Mouse (Mus musculus) heart, embryonic 11.5 days (tissue): ENCODE results near the gene Uap1l1. TPM values are rescaled to one million over a fixed set of nuclear protein-coding genes. Genes with fewer than 3 reads are reported as not detected.
"Not testable (repeated sequence)": the region's sequence is repeated elsewhere in the genome, so short reads cannot be mapped to it uniquely, and the experiment has no call there.

ENCODE experiments used
- ATAC-seq: fragments of 200-750 bp; cut with Nextera tagmentation; replicated peaks from 2 replicates; pipeline ENCODE4 v1.8.0; 2017; ENCODE audit warnings: moderate library complexity; ENCODE audit not compliant: insufficient number of reproducible peaks, low FRiP score, low TSS enrichment
- H3K27ac ChIP-seq: fragments of 300-500 bp; sonication (generic); 2 replicates; pipeline ENCODE4 v1.5.1; 2014; ENCODE audit warnings: mild to moderate bottlenecking, low read depth, low read length
- H3K27me3 ChIP-seq: fragments of 300-500 bp; sonication (generic); 2 replicates; pipeline ENCODE4 v1.6.1; 2014; ENCODE audit warnings: mild to moderate bottlenecking, low read length, mixed read lengths; ENCODE audit not compliant: control insufficient read depth, insufficient read depth
- H3K36me3 ChIP-seq: fragments of 300-500 bp; sonication (generic); 2 replicates; pipeline ENCODE4 v1.6.1; 2014; ENCODE audit warnings: mild to moderate bottlenecking, low read length, moderate library complexity, mixed read lengths; ENCODE audit not compliant: control insufficient read depth, insufficient read depth
- H3K4me1 ChIP-seq: fragments of 300-500 bp; sonication (generic); 2 replicates; pipeline ENCODE4 v1.6.1; 2014; ENCODE audit warnings: low read length; ENCODE audit not compliant: control insufficient read depth, insufficient read depth
- H3K4me2 ChIP-seq: fragments of 300-500 bp; sonication (generic); 2 replicates; pipeline ENCODE4 v1.6.1; 2014; ENCODE audit warnings: mild to moderate bottlenecking, moderate library complexity
- H3K4me3 ChIP-seq: fragments of 300-500 bp; sonication (generic); 2 replicates; pipeline ENCODE4 v1.5.1; 2014; ENCODE audit warnings: low read depth, low read length
- H3K9ac ChIP-seq: fragments of 300-500 bp; sonication (generic); 2 replicates; pipeline ENCODE4 v1.6.1; 2014; ENCODE audit warnings: mild to moderate bottlenecking, low read depth, low read length, moderate library complexity
- H3K9me3 ChIP-seq: fragments of 300-500 bp; sonication (generic); replicated peaks from 2 replicates; pipeline ENCODE4 v1.6.1; 2016; ENCODE audit warnings: low read length; ENCODE audit not compliant: control insufficient read depth
- WGBS: fragments of 180-500 bp; shearing (Covaris S2); extraction: QIAGEN DNeasy Blood & Tissue Kit; methylation state at CpG from one replicate; pipeline ENCODE4 v1.1.7; 2014; ENCODE audit not compliant: insufficient replicate concordance; 5-methylcytosine and 5-hydroxymethylcytosine counted together
- polyA plus RNA-seq: library from polyadenylated mRNA; unstranded; fragments of >200 nt; fragmentation: Nextera tagmentation; extraction: Ambion mirVana; gene quantifications from 2 replicates; pipeline ENCODE4 v1.2.1, GENCODE M21; 2014

Uap1l1 gene
- polyA plus RNA-seq, result 10.8 and 11.2 TPM in 2 replicates

DNA sequence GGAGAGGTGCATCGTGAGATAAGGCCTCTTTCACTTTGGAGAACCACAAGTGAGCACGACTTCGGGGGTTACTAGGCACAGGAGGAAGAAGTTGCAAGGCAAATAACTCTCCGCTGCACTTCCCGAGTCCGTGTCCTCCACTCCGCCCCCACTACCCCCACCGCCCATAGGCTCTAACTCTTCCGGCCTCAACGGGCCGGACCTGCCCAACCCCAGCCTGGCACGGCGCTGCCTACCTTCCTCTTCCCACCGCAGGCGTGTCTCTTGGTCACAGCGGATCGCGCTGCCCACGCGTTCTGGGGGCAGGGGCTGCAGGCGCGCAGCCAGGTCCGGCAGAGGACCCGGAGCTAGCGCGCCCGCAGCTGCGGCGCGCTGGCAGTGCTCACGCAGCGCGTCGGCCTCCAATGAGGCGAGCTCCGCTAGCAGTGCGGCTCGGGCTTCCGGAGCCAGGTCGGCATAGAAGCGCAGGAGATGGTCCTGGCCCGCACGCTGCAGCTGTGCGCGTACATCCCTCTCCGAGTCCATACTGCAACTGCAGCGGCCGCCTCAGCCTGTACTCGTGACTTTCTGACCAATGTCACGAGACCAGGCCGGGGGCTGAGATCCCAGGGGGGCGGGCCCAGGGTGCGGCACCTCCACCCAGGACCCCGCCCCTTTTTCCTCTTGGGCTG lies at the start of gene Uap1l1:
Gene Uap1l1 (minus strand): TSS at position 592 of the 671 bp plus-strand sequence.
- peak within 1 kb of the TSS; percentile 99 for H3K4me2 ChIP-seq
- H3K36me3 ChIP-seq, result no peaks in the 10 kb centered on the region
- H3K4me1 ChIP-seq, result no peaks in the 10 kb centered on the region; the same call in 1 of the 2 replicates
- peak; percentile 75 for ATAC-seq
- H3K27me3 ChIP-seq, result peaks cover 35% of the 10 kb centered on the region
- under 1% methylated on average over 54 of the region's 54 CpGs for WGBS
- no peaks in the 10 kb centered on the region for H3K9me3 ChIP-seq
- H3K9ac ChIP-seq, result peak within 1 kb of the TSS; percentile 75
- H3K27ac ChIP-seq, result no peak within 1 kb of the TSS
- H3K4me3 ChIP-seq, result peak within 1 kb of the TSS; percentile 64

DNA sequence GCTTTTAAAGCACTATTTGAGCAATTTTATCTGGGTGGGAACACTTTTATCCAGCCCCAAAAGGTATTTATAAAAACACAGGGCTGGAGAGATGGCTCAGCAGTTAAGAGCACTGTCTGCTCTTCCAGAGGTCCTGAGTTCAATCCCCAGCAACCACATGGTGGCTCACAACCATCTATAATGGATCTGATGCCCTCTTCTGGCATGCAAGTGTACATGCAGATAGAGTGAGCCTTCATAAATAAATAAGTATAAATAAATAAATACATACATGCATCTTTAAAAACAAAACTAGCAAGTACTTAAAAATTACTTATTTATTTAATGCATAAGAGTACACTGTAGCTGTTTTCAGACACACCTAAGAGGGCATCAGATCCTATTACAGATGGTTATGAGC lies 48.0 kb upstream of the Uap1l1 start:
- not testable (repeated sequence) for H3K27me3 ChIP-seq, H3K27ac ChIP-seq, H3K4me1 ChIP-seq, H3K36me3 ChIP-seq, ATAC-seq, H3K4me3 ChIP-seq, H3K4me2 ChIP-seq, H3K9ac ChIP-seq, H3K9me3 ChIP-seq

GRCm38 (mm10) chr2:25408908-25409307 lies 43.4 kb upstream of the Uap1l1 start:
- Histone ChIP-seq H3K27ac (no peak overlapping the region), H3K4me1 (no peaks in the 10 kb centered on the region), H3K4me2 (no peak overlapping the region), H3K9ac (no peak overlapping the region), H3K9me3 (no peaks in the 10 kb centered on the region), H3K4me3 (no peak overlapping the region), H3K27me3 (peaks cover 20% of the 10 kb centered on the region), H3K36me3 (no peaks in the 10 kb centered on the region)
- ATAC-seq, result no peak
- WGBS, result 72% methylated on average over 10 of the region's 10 CpGs

GRCm38 (mm10) chr2:25403994-25404393 lies 38.5 kb upstream of the Uap1l1 start:
- 80% methylated on average over 4 of the region's 4 CpGs for WGBS
- H3K4me3 ChIP-seq, result no peak overlapping the region

GRCm38 (mm10) chr2:25402972-25403601 lies 37.6 kb upstream of the Uap1l1 start:
- Histone ChIP-seq H3K9ac (peak overlapping the region; percentile 62; the same call in 1 of the 2 replicates), H3K4me1 (no peaks in the 10 kb centered on the region), H3K27me3 (peaks cover 73% of the 10 kb centered on the region), H3K4me2 (peak overlapping the region; percentile 74), H3K4me3 (peak overlapping the region; percentile 56), H3K27ac (no peak overlapping the region), H3K9me3 (no peaks in the 10 kb centered on the region), H3K36me3 (no peaks in the 10 kb centered on the region)
- no peak for ATAC-seq
- 3% methylated on average over 53 of the region's 54 CpGs for WGBS

More at GRCm38 (mm10) chr2:25403994-25404393, 38.5 kb upstream of the Uap1l1 start:
- no peaks in the 10 kb centered on the region for H3K9me3 ChIP-seq
- H3K36me3 ChIP-seq, result no peaks in the 10 kb centered on the region
- H3K27me3 ChIP-seq, result peaks cover 65% of the 10 kb centered on the region
- H3K4me2 ChIP-seq, result no peak overlapping the region
- H3K9ac ChIP-seq, result no peak overlapping the region
- no peak overlapping the region for H3K27ac ChIP-seq
- ATAC-seq, result no peak
- H3K4me1 ChIP-seq, result no peaks in the 10 kb centered on the region

- WGBS, result 0% methylated on average over 13 of the region's 13 CpGs
- ATAC-seq, result no peak; the same call in 1 of the 2 replicates
- no peaks in the 10 kb centered on the region for H3K4me1 ChIP-seq
- peaks cover 80% of the 10 kb centered on the region for H3K27me3 ChIP-seq
- H3K4me2 ChIP-seq, result peak overlapping the region; percentile 74
- H3K9ac ChIP-seq, result 0 out of 2 replicates have a peak overlapping the region, but pooled peaks have one; percentile 62
- H3K9me3 ChIP-seq, result no peaks in the 10 kb centered on the region
- no peaks in the 10 kb centered on the region for H3K36me3 ChIP-seq
- no peak overlapping the region for H3K27ac ChIP-seq
- H3K4me3 ChIP-seq, result peak overlapping the region; percentile 56
Observed at GRCm38 (mm10) chr2:25402377-25402971, 37.0 kb upstream of the Uap1l1 start.

- 5% methylated on average over 17 of the region's 17 CpGs for WGBS
- H3K4me3 ChIP-seq, result no peak overlapping the region
Observed at GRCm38 (mm10) chr2:25400764-25401163, 35.3 kb upstream of the Uap1l1 start.

GRCm38 (mm10) chr2:25400291-25400690 lies 34.8 kb upstream of the Uap1l1 start:
- WGBS, result 20% methylated on average over 16 of the region's 16 CpGs
- no peak overlapping the region for H3K4me3 ChIP-seq
- no peak overlapping the region for H3K9ac ChIP-seq
- no peak overlapping the region for H3K4me2 ChIP-seq
- no peaks in the 10 kb centered on the region for H3K9me3 ChIP-seq
- H3K27me3 ChIP-seq, result peaks cover 95% of the 10 kb centered on the region
- peaks cover 4% of the 10 kb centered on the region; the same call in 1 of the 2 replicates for H3K4me1 ChIP-seq
- ATAC-seq, result no peak
- no peak overlapping the region for H3K27ac ChIP-seq
- no peaks in the 10 kb centered on the region for H3K36me3 ChIP-seq

More at GRCm38 (mm10) chr2:25400764-25401163, 35.3 kb upstream of the Uap1l1 start:
- ATAC-seq, result no peak
- Histone ChIP-seq H3K36me3 (no peaks in the 10 kb centered on the region), H3K4me1 (peaks cover 2% of the 10 kb centered on the region; the same call in 1 of the 2 replicates), H3K9me3 (no peaks in the 10 kb centered on the region), H3K4me2 (no peak overlapping the region), H3K9ac (no peak overlapping the region), H3K27me3 (peaks cover 92% of the 10 kb centered on the region), H3K27ac (no peak overlapping the region)
